27 mouse cellular contexts compared by ENCODE assay signal in the genomic region with DNA sequence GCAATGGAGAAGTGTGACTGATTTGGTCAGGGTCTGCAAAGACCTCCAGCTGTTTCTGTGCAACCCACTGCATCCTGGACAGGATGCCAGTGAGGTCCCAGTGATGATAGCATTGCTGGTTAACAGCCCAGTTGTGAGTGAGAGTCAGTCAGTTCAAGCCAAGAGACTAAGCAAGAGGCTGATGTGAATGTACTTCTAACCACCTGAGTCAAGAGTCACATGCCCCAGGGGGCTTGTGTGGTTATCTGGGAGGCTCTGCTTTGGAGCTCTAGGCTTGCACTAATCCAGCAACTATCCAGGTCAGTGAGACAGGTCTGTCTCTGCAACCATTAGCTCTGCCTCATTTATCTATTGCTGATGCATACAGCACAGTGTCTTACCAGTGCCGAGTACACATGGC.
"Had no signal": no experiment of that assay in that cellular context is flagged by ENCODE, and none has a peak within 500 bp of the region (broad histone marks: within the 10 kb centered on the region; RNA-seq: fewer than 3 reads in every experiment).

No protein-coding gene starts in this region.

- H3K27ac ChIP-seq: gastrocnemius, adult 2 months; heart, embryonic 10.5 days; hindbrain, embryonic 10.5 days; hindbrain, embryonic 12.5 days; hindbrain, embryonic 14.5 days; intestine, embryonic 15.5 days; kidney, postnatal 0 days; limb, embryonic 13.5 days; limb, embryonic 15.5 days; liver, embryonic 12.5 days; liver, embryonic 14.5 days had no signal

- ATAC-seq: hindbrain, embryonic 16.5 days; inflammation-experienced regulatory T-cells, adult 6 months; intestine, embryonic 15.5 days; intestine, postnatal 0 days had no signal

- H3K4me3 ChIP-seq: gastrocnemius, adult 2 months; heart, embryonic 10.5 days; heart, embryonic 12.5 days; hindbrain, embryonic 10.5 days; hindbrain, embryonic 12.5 days; intestine, embryonic 15.5 days; limb, embryonic 13.5 days; limb, embryonic 15.5 days; liver, embryonic 12.5 days had no signal

- H3K27me3 ChIP-seq: heart, embryonic 12.5 days; hindbrain, embryonic 12.5 days; intestine, embryonic 15.5 days; limb, embryonic 13.5 days; limb, embryonic 15.5 days; liver, embryonic 12.5 days had no signal

- H3K4me1 ChIP-seq: intestine, embryonic 15.5 days had no signal

- H3K36me3 ChIP-seq: heart, embryonic 10.5 days; heart, embryonic 12.5 days; hindbrain, embryonic 10.5 days; hindbrain, embryonic 12.5 days; intestine, embryonic 15.5 days; limb, embryonic 13.5 days; limb, embryonic 15.5 days; liver, embryonic 12.5 days had no signal

- H3K9me3 ChIP-seq: heart, embryonic 10.5 days; heart, embryonic 12.5 days; hindbrain, embryonic 10.5 days; hindbrain, embryonic 12.5 days; intestine, embryonic 15.5 days; limb, embryonic 13.5 days; limb, embryonic 15.5 days; liver, embryonic 12.5 days had no signal

- DNase-seq: gastrocnemius, adult 2 months; gastrocnemius, postnatal 10 days; gastrocnemius, postnatal 25 days; heart, adult 18-20 months; heart, postnatal 10 days; heart, postnatal 4 days; kidney, adult 18-20 months; kidney, adult 8-10 months; kidney, postnatal 14 days; kidney, postnatal 36 days; layer of hippocampus, adult 9-11 months; layer of hippocampus, postnatal 36 days; left cerebral cortex, postnatal 4 days had no signal

- H3K4me2 ChIP-seq: heart, embryonic 12.5 days; hindbrain, embryonic 12.5 days; hindbrain, embryonic 14.5 days; intestine, embryonic 15.5 days; limb, embryonic 13.5 days; limb, embryonic 15.5 days; liver, embryonic 12.5 days had no signal

- H3K9ac ChIP-seq: heart, embryonic 12.5 days; hindbrain, embryonic 12.5 days; hindbrain, embryonic 14.5 days; intestine, embryonic 15.5 days; limb, embryonic 13.5 days; limb, embryonic 15.5 days; liver, embryonic 12.5 days; liver, embryonic 14.5 days had no signal
